Mouse (Mus musculus): ENCODE data around the gene Phf8. TPM values are rescaled to one million over a fixed set of nuclear protein-coding genes. Genes with fewer than 3 reads are reported as not detected.

The Phf8 gene
- polyA plus RNA-seq, 1 experiment from 2014 or later: 31.6 TPM

DNA sequence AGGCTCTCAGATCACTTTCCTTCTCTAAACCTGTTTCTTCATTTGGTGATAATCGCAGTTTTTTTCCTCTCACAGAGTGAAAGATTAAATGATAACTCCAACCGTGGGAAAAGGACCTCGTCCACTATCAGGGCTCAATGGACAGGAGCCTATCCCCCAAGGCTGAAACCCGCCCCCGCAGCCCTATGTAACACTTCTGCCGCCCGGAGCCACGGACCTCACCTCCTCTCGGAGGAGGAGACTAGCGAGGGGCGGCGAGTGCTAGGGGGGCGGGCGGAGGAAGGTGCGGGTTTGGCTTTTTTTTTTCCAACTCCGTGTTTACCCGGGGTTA, 380 bp upstream of the Phf8 start:
- Histone ChIP-seq H3K27ac (ENCODE audit: low read depth, low read length) (peak overlapping the region; percentile 96), H3K27me3 (ENCODE audit: control insufficient read depth, insufficient read depth, low read length) (no peaks in the 10 kb centered on the region), H3K4me3 (ENCODE audit: low read depth, low read length) (peak overlapping the region; percentile 50), H3K4me2 (ENCODE audit: low read depth) (peak overlapping the region; percentile 37), H3K4me1 (ENCODE audit: control insufficient read depth, insufficient read depth, low read length) (no peaks in the 10 kb centered on the region), H3K9me3 (ENCODE audit: control insufficient read depth, low read length) (no peaks in the 10 kb centered on the region), H3K36me3 (ENCODE audit: control insufficient read depth, insufficient read depth, low read length) (no peaks in the 10 kb centered on the region), H3K9ac (ENCODE audit: low read length) (peak overlapping the region; percentile 60; the same call in 1 of the 2 replicates)
- WGBS: 21% methylated on average over 16 of the region's 17 CpGs
- DNase-seq (ENCODE audit: low spot score) (no peak), ATAC-seq (ENCODE audit: insufficient read depth, low FRiP score, low TSS enrichment) (peak; percentile 70)

DNA sequence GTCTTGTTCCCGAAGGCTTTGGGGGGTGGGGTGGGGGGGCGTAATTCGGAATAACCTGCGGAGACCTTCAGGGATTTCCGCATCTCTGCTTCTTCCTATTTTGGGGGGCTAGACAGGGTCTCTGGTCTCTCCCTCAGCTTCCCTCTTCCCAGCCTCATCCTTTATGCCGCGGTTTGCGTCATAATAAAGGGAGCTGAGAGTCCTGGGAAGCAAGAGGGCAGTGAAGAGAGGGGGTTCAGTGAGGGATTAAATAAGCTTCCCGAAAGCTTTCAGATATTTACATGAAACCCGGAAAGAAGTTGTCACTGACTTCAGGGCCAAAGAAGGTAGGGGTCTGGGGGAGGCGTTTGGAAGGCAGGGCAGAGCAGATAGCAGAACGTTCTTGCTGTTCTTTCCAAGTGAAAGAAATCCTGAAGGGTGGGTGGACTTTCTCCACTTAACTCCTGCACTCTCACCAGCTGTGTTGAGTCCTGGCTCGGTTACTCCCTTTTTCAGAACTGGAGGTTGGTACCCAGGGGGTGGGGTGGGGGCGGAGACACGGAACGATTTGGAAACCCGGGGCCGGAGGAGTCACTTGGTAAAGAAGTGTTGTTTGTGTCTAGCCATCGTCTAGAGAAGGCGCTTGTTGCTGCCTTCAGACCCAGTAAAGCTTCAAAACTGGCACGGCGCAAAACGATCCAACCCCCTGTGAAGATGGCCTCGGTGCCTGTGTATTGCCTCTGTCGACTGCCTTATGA, 1.5 kb downstream of the Phf8 start:
- Histone ChIP-seq H3K4me2 (ENCODE audit: low read depth) (peak overlapping the region; percentile 58), H3K9ac (ENCODE audit: low read length) (peak overlapping the region; percentile 67), H3K9me3 (ENCODE audit: control insufficient read depth, low read length) (no peaks in the 10 kb centered on the region), H3K27ac (ENCODE audit: low read depth, low read length) (no peak overlapping the region), H3K4me1 (ENCODE audit: control insufficient read depth, insufficient read depth, low read length) (no peaks in the 10 kb centered on the region), H3K27me3 (ENCODE audit: control insufficient read depth, insufficient read depth, low read length) (no peaks in the 10 kb centered on the region), H3K36me3 (ENCODE audit: control insufficient read depth, insufficient read depth, low read length) (no peaks in the 10 kb centered on the region), H3K4me3 (ENCODE audit: low read depth, low read length) (peak overlapping the region; percentile 50)
- WGBS: 20% methylated on average over 25 of the region's 25 CpGs
- DNase-seq (ENCODE audit: low spot score): peak; percentile 12
- ATAC-seq (ENCODE audit: insufficient read depth, low FRiP score, low TSS enrichment): no peak

- no peak overlapping the region for H3K27ac ChIP-seq (ENCODE audit: low read depth, low read length)
- H3K4me3 ChIP-seq (ENCODE audit: low read depth, low read length): no peak overlapping the region
- no peak overlapping the region for H3K4me2 ChIP-seq (ENCODE audit: low read depth)
- no peaks in the 10 kb centered on the region for H3K27me3 ChIP-seq (ENCODE audit: control insufficient read depth, insufficient read depth, low read length)
- ATAC-seq (ENCODE audit: insufficient read depth, low FRiP score, low TSS enrichment) (no peak), DNase-seq (ENCODE audit: low spot score) (no peak)
- H3K9ac ChIP-seq (ENCODE audit: low read length): no peak overlapping the region
- H3K36me3 ChIP-seq (ENCODE audit: control insufficient read depth, insufficient read depth, low read length): no peaks in the 10 kb centered on the region
- 93% methylated on average over 4 of the region's 4 CpGs for WGBS
- H3K4me1 ChIP-seq (ENCODE audit: control insufficient read depth, insufficient read depth, low read length): no peaks in the 10 kb centered on the region
- no peaks in the 10 kb centered on the region for H3K9me3 ChIP-seq (ENCODE audit: control insufficient read depth, low read length)
Observed at GRCm38 (mm10) chrX:151553356-151553755, 32.9 kb downstream of the Phf8 start.

DNA sequence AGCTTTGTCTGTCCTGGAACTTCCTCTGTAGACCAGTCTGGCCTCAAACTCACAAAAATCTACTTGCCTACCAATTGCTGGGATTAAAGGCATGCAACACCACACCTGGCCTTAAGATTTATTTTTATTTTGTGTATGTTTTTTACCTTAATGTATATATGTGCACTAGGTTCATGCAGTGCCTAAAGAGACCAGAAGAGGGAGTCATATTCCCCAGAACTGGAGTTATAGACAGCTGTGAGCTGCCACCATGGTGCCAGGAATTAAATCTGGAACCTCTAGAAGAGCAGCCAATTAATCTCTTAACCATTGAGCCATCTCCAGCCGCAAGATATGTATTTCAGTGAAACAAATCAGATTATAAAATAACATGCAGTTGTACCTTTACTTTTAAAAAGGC, 54.7 kb downstream of the Phf8 start:
- H3K4me2 ChIP-seq (ENCODE audit: low read depth): no peak overlapping the region
- ATAC-seq (ENCODE audit: insufficient read depth, low FRiP score, low TSS enrichment) (no peak), DNase-seq (ENCODE audit: low spot score) (no peak)
- H3K4me3 ChIP-seq (ENCODE audit: low read depth, low read length): no peak overlapping the region
- WGBS: 97% methylated on average over 1 of the region's 1 CpGs
- no peak overlapping the region for H3K27ac ChIP-seq (ENCODE audit: low read depth, low read length)
- no peaks in the 10 kb centered on the region for H3K9me3 ChIP-seq (ENCODE audit: control insufficient read depth, low read length)
- H3K36me3 ChIP-seq (ENCODE audit: control insufficient read depth, insufficient read depth, low read length): 0 out of 2 replicates have a peak, but pooled peaks cover 2% of the 10 kb centered on the region
- H3K4me1 ChIP-seq (ENCODE audit: control insufficient read depth, insufficient read depth, low read length): no peaks in the 10 kb centered on the region
- no peak overlapping the region for H3K9ac ChIP-seq (ENCODE audit: low read length)
- H3K27me3 ChIP-seq (ENCODE audit: control insufficient read depth, insufficient read depth, low read length): no peaks in the 10 kb centered on the region

DNA sequence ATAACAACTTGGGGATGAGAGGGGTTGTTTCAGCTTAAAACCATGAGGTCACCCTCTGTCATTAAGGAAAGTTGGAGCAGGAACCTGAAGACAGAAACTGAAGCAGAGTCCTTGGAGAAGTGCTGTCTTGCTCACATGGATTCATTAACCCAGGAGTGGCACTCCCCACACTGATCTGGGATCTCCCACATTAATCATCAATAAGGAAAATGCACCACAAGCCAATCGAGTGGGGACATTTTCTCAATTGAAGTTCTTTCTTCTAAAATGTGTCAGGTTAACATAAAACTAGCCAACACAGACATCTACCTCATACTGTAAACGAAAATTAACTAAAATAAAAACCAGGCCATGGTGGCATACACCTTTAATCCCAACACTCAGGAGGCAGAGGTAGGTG, 122.9 kb downstream of the Phf8 start:
- Histone ChIP-seq H3K36me3 (ENCODE audit: control insufficient read depth, insufficient read depth, low read length) (no peaks in the 10 kb centered on the region), H3K9ac (ENCODE audit: low read length) (no peak overlapping the region), H3K27ac (ENCODE audit: low read depth, low read length) (no peak overlapping the region), H3K4me3 (ENCODE audit: low read depth, low read length) (no peak overlapping the region), H3K4me2 (ENCODE audit: low read depth) (no peak overlapping the region), H3K4me1 (ENCODE audit: control insufficient read depth, insufficient read depth, low read length) (no peaks in the 10 kb centered on the region), H3K9me3 (ENCODE audit: control insufficient read depth, low read length) (no peaks in the 10 kb centered on the region), H3K27me3 (ENCODE audit: control insufficient read depth, insufficient read depth, low read length) (no peaks in the 10 kb centered on the region)
- DNase-seq (ENCODE audit: low spot score): no peak
- WGBS: 84% methylated on average over 2 of the region's 2 CpGs
- no peak for ATAC-seq (ENCODE audit: insufficient read depth, low FRiP score, low TSS enrichment)

DNA sequence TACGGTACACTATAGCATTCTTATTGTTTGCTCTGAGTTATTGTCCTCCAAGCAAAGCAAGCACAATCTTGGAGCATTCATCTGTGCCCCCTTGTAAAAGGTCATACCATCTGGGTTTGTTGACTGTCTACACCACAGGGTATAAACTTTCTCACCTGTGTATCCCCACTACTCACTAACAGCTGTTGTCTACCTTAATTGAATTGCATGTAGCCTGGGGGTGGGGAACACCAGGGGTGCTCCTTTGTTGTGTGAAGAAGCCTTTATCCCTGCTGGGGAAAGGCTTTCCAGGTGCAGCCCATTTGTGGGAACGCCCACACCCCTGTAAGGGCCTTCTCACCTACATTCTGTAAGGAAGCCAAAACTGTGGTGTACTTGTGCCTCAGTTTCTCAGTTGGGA, 133.3 kb downstream of the Phf8 start:
- WGBS: 59% methylated on average over 2 of the region's 2 CpGs
- no peaks in the 10 kb centered on the region for H3K9me3 ChIP-seq (ENCODE audit: control insufficient read depth, low read length)
- H3K9ac ChIP-seq (ENCODE audit: low read length): no peak overlapping the region
- ATAC-seq (ENCODE audit: insufficient read depth, low FRiP score, low TSS enrichment) (no peak), DNase-seq (ENCODE audit: low spot score) (no peak)
- no peaks in the 10 kb centered on the region for H3K36me3 ChIP-seq (ENCODE audit: control insufficient read depth, insufficient read depth, low read length)
- no peak overlapping the region for H3K27ac ChIP-seq (ENCODE audit: low read depth, low read length)
- no peaks in the 10 kb centered on the region for H3K4me1 ChIP-seq (ENCODE audit: control insufficient read depth, insufficient read depth, low read length)
- no peak overlapping the region for H3K4me2 ChIP-seq (ENCODE audit: low read depth)
- H3K27me3 ChIP-seq (ENCODE audit: control insufficient read depth, insufficient read depth, low read length): no peaks in the 10 kb centered on the region
- H3K4me3 ChIP-seq (ENCODE audit: low read depth, low read length): no peak overlapping the region

- 88% methylated on average over 5 of the region's 5 CpGs for WGBS
- Histone ChIP-seq H3K9me3 (ENCODE audit: control insufficient read depth, low read length) (no peaks in the 10 kb centered on the region), H3K27me3 (ENCODE audit: control insufficient read depth, insufficient read depth, low read length) (no peaks in the 10 kb centered on the region), H3K4me3 (ENCODE audit: low read depth, low read length) (no peak overlapping the region), H3K4me1 (ENCODE audit: control insufficient read depth, insufficient read depth, low read length) (no peaks in the 10 kb centered on the region), H3K9ac (ENCODE audit: low read length) (no peak overlapping the region), H3K36me3 (ENCODE audit: control insufficient read depth, insufficient read depth, low read length) (no peaks in the 10 kb centered on the region), H3K4me2 (ENCODE audit: low read depth) (no peak overlapping the region), H3K27ac (ENCODE audit: low read depth, low read length) (no peak overlapping the region)
- ATAC-seq (ENCODE audit: insufficient read depth, low FRiP score, low TSS enrichment) (no peak), DNase-seq (ENCODE audit: low spot score) (no peak)
Observed at GRCm38 (mm10) chrX:151674492-151675171, 154.2 kb downstream of the Phf8 start.
